Mouse (Mus musculus) lung, embryonic 14.5 days (tissue): ENCODE results near the gene Cnn3. TPM values are rescaled to one million over a fixed set of nuclear protein-coding genes. Genes with fewer than 3 reads are reported as not detected.

Source experiments
- ATAC-seq: fragments of 200-750 bp; cut with Nextera tagmentation; 2 replicates; pipeline ENCODE4 v1.8.0; 2017; ENCODE audit warnings: mild to moderate bottlenecking, moderate TSS enrichment, moderate library complexity; ENCODE audit not compliant: insufficient read depth
- DNase-seq: peaks from one replicate; pipeline ENCODE4 v3.0.0-alpha.2; 2015
- H3K27ac ChIP-seq: fragments of 300-500 bp; sonication (generic); 2 replicates; pipeline ENCODE4 v1.5.1; 2014; ENCODE audit warnings: low read depth, mild to moderate bottlenecking, moderate library complexity
- H3K27me3 ChIP-seq: fragments of 300-500 bp; sonication (generic); 2 replicates; pipeline ENCODE4 v1.6.1; 2014; ENCODE audit warnings: low read length, control low read depth; ENCODE audit not compliant: insufficient read depth
- H3K36me3 ChIP-seq: fragments of 300-500 bp; sonication (generic); 2 replicates; pipeline ENCODE4 v1.6.1; 2014; ENCODE audit warnings: control low read depth; ENCODE audit not compliant: insufficient read depth
- H3K4me1 ChIP-seq: fragments of 300-500 bp; sonication (generic); 2 replicates; pipeline ENCODE4 v1.6.1; 2014; ENCODE audit warnings: antibody characterized with exemption, control low read depth; ENCODE audit not compliant: insufficient read depth
- H3K4me2 ChIP-seq: fragments of 300-500 bp; sonication (generic); 2 replicates; pipeline ENCODE4 v1.6.1; 2014; ENCODE audit warnings: mild to moderate bottlenecking
- H3K4me3 ChIP-seq: fragments of 300-500 bp; sonication (generic); 2 replicates; pipeline ENCODE4 v1.5.1; 2014; ENCODE audit warnings: low read depth, low read length
- H3K9ac ChIP-seq: fragments of 300-500 bp; sonication (generic); 2 replicates; pipeline ENCODE4 v1.6.1; 2014
- H3K9me3 ChIP-seq: fragments of 300-500 bp; sonication (generic); 2 replicates; pipeline ENCODE4 v1.6.1; 2016; ENCODE audit warnings: low read depth, low read length, control low read depth
- CTCF ChIP-seq: IDR thresholded peaks from 2 replicates; pipeline ENCODE4 v1.5.1; 2016; ENCODE audit warnings: antibody characterized with exemption, low read depth
- WGBS: fragments of 180-500 bp; shearing (Covaris S2); extraction: QIAGEN DNeasy Blood & Tissue Kit; methylation state at CpG from one replicate; pipeline ENCODE4 v1.1.7; 2014; 5-methylcytosine and 5-hydroxymethylcytosine counted together
- polyA plus RNA-seq: library from polyadenylated mRNA; unstranded; fragments of >200 nt; fragmentation: Nextera tagmentation; extraction: Ambion mirVana; gene quantifications from 2 replicates; pipeline ENCODE4 v1.2.1, GENCODE M21; 2014

The Cnn3 gene
- polyA plus RNA-seq, 1 experiment from 2014 or later = 671 TPM

- H3K4me1 ChIP-seq = peaks cover 7% of the 10 kb centered on the region; the same call in 1 of the 2 replicates
- no peak for DNase-seq
- 51% methylated on average over 11 of the region's 11 CpGs for WGBS
- no peaks in the 10 kb centered on the region for H3K27me3 ChIP-seq
- H3K27ac ChIP-seq = no peak overlapping the region
- H3K36me3 ChIP-seq = peaks cover 27% of the 10 kb centered on the region; the same call in 1 of the 2 replicates
- H3K9ac ChIP-seq = no peak overlapping the region
- ATAC-seq = no peak
- TF ChIP-seq CTCF = no peak
- no peak overlapping the region for H3K4me3 ChIP-seq
- H3K4me2 ChIP-seq = no peak overlapping the region
- H3K9me3 ChIP-seq = no peaks in the 10 kb centered on the region
Observed at GRCm38 (mm10) chr3:121439623-121440161, 13.4 kb downstream of the Cnn3 start.

- Histone ChIP-seq H3K9me3 (no peaks in the 10 kb centered on the region), H3K4me1 (peaks cover 7% of the 10 kb centered on the region; the same call in 1 of the 2 replicates), H3K4me3 (no peak overlapping the region), H3K4me2 (no peak overlapping the region), H3K27ac (no peak overlapping the region), H3K9ac (no peak overlapping the region), H3K27me3 (no peaks in the 10 kb centered on the region), H3K36me3 (peaks cover 25% of the 10 kb centered on the region; the same call in 1 of the 2 replicates)
- WGBS = 88% methylated on average over 12 of the region's 12 CpGs
- DNase-seq (no peak), ATAC-seq (no peak)
- TF ChIP-seq CTCF = no peak
Observed at GRCm38 (mm10) chr3:121441504-121441903, 15.2 kb downstream of the Cnn3 start.

DNA sequence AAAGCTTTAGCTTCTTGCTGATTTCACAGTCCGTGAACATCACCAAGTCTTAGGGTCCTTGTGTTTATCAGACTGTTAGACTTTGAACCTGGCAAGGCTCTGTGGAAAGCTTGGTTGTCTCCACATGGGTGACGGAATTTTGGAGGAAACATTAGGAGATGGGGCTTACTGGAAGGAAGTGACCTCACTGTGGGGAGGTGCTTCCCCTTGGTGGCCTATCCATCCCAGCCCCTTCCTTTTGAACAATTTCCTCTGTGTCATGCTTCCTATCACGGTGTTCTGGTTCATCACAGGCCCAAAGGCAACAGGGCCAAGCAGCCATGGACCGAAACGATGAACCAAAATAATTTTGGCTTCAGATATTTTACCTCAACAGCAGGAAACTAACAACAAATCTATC lies 16.0 kb downstream of the Cnn3 start:
- Histone ChIP-seq H3K4me1 (peaks cover 7% of the 10 kb centered on the region), H3K9me3 (no peaks in the 10 kb centered on the region), H3K4me3 (no peak overlapping the region), H3K36me3 (peaks cover 25% of the 10 kb centered on the region; the same call in 1 of the 2 replicates), H3K4me2 (no peak overlapping the region), H3K27me3 (no peaks in the 10 kb centered on the region), H3K27ac (no peak overlapping the region), H3K9ac (no peak overlapping the region)
- no peak for DNase-seq
- WGBS = 85% methylated on average over 5 of the region's 5 CpGs
- no peak for TF ChIP-seq CTCF
- no peak for ATAC-seq

DNA sequence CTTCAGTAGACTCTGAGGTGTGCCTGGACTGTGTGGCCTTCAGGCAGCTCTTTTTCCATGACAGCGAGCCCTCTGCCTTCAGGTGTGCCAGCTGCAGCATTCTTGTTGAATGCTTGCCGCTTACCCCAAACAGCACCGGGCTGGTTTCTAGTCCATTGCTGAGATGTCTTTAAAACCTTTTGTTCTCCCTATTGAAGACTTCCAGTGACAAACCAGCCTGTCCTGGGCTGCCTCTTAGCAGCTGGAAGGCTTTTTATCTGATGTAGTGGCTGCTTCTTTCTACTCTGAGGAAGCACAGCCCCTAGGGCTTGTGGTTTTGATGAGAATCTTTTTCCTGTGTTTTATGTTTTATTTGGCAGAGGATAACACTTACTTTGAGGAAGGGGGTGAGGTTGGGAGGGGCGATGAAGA lies 17.6 kb downstream of the Cnn3 start:
- ATAC-seq (no peak), DNase-seq (no peak)
- Histone ChIP-seq H3K4me3 (no peak overlapping the region), H3K27me3 (no peaks in the 10 kb centered on the region), H3K27ac (no peak overlapping the region), H3K4me1 (peaks cover 11% of the 10 kb centered on the region), H3K4me2 (no peak overlapping the region), H3K36me3 (peaks cover 33% of the 10 kb centered on the region; the same call in 1 of the 2 replicates), H3K9me3 (no peaks in the 10 kb centered on the region), H3K9ac (no peak overlapping the region)
- TF ChIP-seq CTCF = no peak
- 96% methylated on average over 4 of the region's 4 CpGs for WGBS

- ATAC-seq (no peak), DNase-seq (no peak)
- Histone ChIP-seq H3K4me2 (no peak overlapping the region), H3K27ac (no peak overlapping the region), H3K36me3 (peaks cover 33% of the 10 kb centered on the region; the same call in 1 of the 2 replicates), H3K9me3 (no peaks in the 10 kb centered on the region), H3K4me1 (peaks cover 7% of the 10 kb centered on the region), H3K27me3 (no peaks in the 10 kb centered on the region), H3K9ac (no peak overlapping the region), H3K4me3 (no peak overlapping the region)
- 95% methylated on average over 6 of the region's 6 CpGs for WGBS
- no peak for TF ChIP-seq CTCF
Observed at GRCm38 (mm10) chr3:121444414-121444813, 18.1 kb downstream of the Cnn3 start.

- no peaks in the 10 kb centered on the region for H3K27me3 ChIP-seq
- peaks cover 48% of the 10 kb centered on the region for H3K36me3 ChIP-seq
- H3K4me2 ChIP-seq = no peak overlapping the region
- 37% methylated on average over 8 of the region's 8 CpGs for WGBS
- ATAC-seq = no peak
- H3K4me1 ChIP-seq = peaks cover 4% of the 10 kb centered on the region; the same call in 1 of the 2 replicates
- DNase-seq = no peak
- no peak overlapping the region for H3K9ac ChIP-seq
- no peak for TF ChIP-seq CTCF
- no peak overlapping the region for H3K4me3 ChIP-seq
- no peaks in the 10 kb centered on the region for H3K9me3 ChIP-seq
- no peak overlapping the region for H3K27ac ChIP-seq
Observed at GRCm38 (mm10) chr3:121446454-121446853, 20.2 kb downstream of the Cnn3 start.

- Histone ChIP-seq H3K36me3 (peaks cover 49% of the 10 kb centered on the region), H3K4me1 (peaks cover 4% of the 10 kb centered on the region; the same call in 1 of the 2 replicates), H3K4me3 (no peak overlapping the region), H3K9ac (no peak overlapping the region), H3K27ac (no peak overlapping the region), H3K27me3 (no peaks in the 10 kb centered on the region), H3K9me3 (no peaks in the 10 kb centered on the region), H3K4me2 (no peak overlapping the region)
- WGBS = 42% methylated on average over 11 of the region's 11 CpGs
- peak; percentile 19; the same call in 1 of the 2 replicates for ATAC-seq
- no peak for TF ChIP-seq CTCF
- DNase-seq = no peak
Observed at GRCm38 (mm10) chr3:121448029-121448468, 21.8 kb downstream of the Cnn3 start.

- no peak overlapping the region for H3K27ac ChIP-seq
- peaks cover 47% of the 10 kb centered on the region for H3K36me3 ChIP-seq
- no peaks in the 10 kb centered on the region for H3K9me3 ChIP-seq
- no peak overlapping the region for H3K9ac ChIP-seq
- H3K4me3 ChIP-seq = no peak overlapping the region
- WGBS = 81% methylated on average over 8 of the region's 8 CpGs
- peaks cover 4% of the 10 kb centered on the region; the same call in 1 of the 2 replicates for H3K4me1 ChIP-seq
- no peaks in the 10 kb centered on the region for H3K27me3 ChIP-seq
- DNase-seq (no peak), ATAC-seq (no peak)
- H3K4me2 ChIP-seq = no peak overlapping the region
- TF ChIP-seq CTCF = no peak
Observed at GRCm38 (mm10) chr3:121448606-121449005, 22.3 kb downstream of the Cnn3 start.
